Mouse (Mus musculus): Measurements from ENCODE around the gene Utrn.

The Utrn gene

DNA sequence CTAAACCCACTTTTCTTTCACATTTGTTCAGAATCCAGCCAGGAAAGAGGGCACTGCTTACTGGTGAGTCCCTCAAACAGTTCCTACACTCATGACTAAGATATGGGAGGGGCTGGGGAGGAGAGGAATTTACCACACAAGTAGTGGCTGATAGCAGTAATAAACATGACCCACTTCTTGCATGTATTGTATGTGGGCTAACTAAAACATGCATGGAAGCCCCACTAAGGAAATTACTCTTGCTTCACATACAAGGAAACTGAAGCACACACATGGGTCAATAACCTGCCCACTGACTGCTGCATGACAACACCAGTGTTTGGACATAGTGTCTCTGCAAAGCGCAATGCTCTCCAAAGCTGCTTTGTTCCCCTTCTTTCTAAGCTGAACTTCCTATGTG, 333.9 kb downstream of the Utrn start:
- DNase-seq (ENCODE audit: low spot score) = no peak

DNA sequence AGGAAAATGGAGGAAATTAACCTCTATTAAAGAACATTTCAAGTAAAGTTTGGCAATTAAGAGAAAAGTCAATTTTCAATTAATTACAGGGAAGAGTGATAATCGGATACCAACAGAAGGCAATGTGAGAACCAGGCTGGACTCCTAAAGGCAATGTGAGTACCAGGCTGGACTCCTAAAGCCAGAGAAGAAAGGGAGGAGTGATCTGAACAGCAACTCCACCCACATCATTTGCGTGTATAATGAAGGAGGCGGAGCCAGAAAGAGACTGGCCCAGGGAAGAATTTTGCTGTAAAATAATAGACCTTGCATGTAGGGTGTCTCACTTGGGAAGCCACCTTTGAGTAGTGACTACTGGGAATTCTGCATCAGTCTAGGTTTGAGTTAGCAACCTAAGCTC, 334.4 kb downstream of the Utrn start:
- no peak for DNase-seq (ENCODE audit: low spot score)

DNA sequence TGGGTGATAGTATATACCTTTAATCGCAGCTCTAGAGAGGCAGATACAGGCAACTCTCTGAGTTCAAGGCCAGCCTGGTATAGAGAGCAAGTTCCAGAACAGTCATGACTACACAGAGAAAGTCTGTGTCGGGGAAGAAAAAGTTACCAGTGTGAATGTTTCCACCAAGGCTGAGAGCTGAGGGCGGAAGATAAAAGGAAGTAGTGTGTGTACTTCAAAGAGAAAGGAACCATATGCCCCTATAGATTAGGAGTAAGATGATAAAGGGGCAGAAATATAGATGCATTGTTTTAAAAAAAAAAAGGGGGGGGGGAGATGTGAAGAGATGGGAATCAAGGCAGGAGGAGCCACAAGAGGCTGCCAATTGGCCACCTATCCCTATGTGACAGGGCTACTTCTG, 334.9 kb downstream of the Utrn start:
- no peak for DNase-seq (ENCODE audit: low spot score)

DNA sequence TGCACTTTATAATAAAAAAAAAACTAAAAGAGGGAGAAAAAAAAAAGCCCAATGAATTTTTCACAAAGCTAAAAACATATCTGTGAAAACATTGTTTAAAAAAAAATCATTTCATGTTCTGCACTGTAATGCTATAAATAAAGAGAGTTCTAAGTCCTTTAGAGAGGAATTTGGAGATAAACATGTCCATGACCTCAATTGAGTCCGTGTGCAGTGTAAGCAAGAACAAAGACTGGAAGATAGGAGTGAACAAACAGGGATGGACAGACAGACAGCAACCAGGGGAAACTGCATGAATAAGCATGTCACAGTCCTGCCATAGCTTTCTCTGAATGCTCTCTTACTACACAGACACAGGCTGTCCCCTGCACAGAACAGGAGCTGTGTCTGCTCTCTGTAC, 347.1 kb downstream of the Utrn start:
- no peak for DNase-seq (ENCODE audit: low spot score)

DNA sequence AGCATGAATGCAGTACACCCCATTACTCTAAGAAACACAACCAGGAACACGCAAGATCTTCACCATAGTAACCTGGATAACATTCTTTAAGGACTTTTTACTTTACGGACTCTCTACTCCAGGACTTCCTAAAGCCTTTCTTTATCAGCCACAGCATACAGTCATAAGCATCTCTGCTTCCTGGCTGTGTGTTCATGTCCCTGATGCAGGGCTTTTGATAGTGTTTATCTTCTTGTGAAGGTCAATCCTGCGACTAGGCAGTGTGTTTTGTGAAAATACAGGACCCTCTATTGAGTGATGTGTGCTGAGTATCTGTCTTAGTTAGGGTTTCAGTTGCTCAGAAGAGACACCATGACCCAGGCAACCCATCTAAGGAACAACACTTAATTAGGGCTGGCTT, 351.0 kb downstream of the Utrn start:
- no peak for DNase-seq (ENCODE audit: low spot score)

DNA sequence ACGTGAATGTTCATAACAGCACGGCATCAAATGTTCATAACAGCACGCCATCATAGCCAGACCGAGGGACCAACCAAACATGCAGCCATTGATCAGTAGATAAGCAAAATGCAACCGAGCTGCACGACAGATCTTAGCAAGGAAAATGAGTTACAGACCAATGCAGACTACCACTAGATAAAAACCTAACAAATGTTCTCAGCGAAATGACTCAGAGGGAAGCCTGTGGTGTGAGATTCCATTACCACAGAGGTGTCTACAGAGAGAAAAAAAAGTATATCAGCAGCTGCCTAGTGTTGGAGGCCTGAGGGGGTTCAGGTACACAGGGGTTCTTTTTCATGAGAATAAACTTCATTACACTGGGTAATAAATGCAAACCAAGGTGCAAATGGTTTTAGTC, 363.6 kb downstream of the Utrn start:
- DNase-seq (ENCODE audit: low spot score) = no peak

GRCm38 (mm10) chr10:12500489-12500888, 368.7 kb downstream of the Utrn start:
- no peak for DNase-seq (ENCODE audit: low spot score)

DNA sequence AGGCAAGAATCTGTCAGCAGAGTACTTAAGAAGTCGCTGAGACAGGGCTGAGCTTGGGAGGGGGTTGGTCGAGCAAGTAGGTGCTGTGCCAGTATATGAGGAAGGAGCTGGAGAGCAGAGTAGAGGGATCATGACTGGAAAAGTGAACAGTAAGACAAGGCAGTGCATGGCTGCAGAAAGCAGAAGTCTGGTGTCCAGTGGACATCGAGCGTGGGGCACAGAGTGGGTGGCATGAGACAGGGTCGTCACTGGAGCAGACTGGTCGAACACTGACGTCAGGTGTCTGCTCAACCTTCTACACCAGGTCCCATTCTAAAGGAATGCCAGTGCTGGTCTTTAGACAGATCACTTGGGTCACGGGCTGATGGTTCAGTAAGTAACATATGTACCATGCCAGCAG, 371.6 kb downstream of the Utrn start:
- no peak for DNase-seq (ENCODE audit: low spot score)

GRCm38 (mm10) chr10:12489551-12490177, 379.5 kb downstream of the Utrn start:
- DNase-seq (ENCODE audit: low spot score) = no peak

DNA sequence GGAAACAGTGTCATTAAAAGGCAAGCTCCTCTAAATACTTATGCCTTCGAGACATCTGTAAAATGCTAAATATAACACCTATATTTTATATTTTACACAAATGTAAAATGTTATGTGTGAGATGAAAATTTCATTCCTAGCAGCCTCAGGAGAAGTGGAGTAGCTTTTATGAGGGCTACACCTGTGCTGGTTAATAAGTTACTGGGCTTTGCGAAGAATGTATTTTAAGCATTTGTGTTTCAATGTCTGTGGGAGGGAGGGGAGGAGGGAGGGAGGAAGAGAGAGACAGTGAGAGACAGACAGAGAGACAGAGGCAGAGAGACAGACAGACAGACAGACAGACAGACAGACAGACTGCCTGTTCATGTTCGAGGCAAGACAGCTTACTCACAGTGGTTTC, 380.6 kb downstream of the Utrn start:
- no peak for DNase-seq (ENCODE audit: low spot score)

GRCm38 (mm10) chr10:12488117-12488516, 381.0 kb downstream of the Utrn start:
- DNase-seq (ENCODE audit: low spot score) = no peak

GRCm38 (mm10) chr10:12483494-12483893, 385.7 kb downstream of the Utrn start:
- DNase-seq (ENCODE audit: low spot score) = no peak

GRCm38 (mm10) chr10:12482975-12483374, 386.2 kb downstream of the Utrn start:
- no peak for DNase-seq (ENCODE audit: low spot score)

DNA sequence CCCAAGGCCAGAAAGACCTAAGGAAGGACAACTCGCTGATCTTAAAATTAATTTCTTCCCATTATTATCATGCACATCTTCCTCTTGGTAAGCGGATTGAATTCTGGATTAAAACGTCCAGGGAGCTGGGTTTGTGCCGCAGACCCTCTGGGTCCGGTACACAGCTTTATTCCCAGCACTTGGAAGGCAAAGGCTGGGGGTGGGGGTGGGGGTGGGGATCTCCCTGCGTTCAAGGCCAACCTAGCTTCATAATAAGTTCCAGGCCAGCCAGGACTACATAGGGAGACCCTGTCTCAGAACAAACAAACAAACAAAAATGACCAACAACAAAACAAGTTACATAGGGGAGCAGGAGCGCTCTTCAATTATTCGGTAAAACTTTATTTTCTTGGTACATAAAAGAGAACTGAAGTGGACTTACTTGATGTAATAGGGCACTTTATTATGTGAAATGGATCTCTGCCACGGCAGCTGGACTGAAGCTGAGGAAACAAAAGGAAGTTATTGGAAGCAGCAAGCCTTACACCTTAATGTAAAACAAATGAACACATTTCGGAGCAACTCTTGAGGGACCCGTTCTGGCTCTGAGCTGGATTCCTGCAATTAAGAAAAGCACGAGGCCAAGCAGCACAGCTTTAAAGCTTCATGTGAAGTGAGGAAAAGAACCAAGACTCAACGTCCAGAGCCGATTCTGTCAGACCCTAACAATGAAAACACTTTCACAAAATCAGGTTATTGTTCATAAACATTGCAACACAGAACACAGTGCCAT, 394.1 kb downstream of the Utrn start:
- DNase-seq (ENCODE audit: low spot score) = no peak

GRCm38 (mm10) chr10:12469391-12470057, 399.6 kb downstream of the Utrn start:
- no peak for DNase-seq (ENCODE audit: low spot score)

DNA sequence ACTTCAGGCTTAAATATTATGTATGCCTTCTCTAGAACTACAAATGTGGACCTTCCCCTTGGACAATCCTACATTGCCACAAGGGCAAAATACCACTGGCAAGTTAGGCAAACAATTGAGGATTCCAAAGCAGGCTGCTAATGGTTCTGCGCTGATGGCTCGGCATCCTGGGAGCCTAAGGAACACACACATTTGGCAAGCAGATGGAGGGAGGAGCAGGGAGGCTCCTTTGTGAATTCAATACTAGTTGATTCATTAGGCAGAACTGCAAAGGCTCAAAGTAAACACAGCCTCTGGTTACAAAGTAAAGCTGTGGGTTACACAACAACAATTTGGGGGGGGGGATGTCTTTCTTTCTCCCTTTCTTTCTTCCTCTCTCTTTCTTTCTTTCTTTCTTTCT, 401.6 kb downstream of the Utrn start:
- no peak for DNase-seq (ENCODE audit: low spot score)

DNA sequence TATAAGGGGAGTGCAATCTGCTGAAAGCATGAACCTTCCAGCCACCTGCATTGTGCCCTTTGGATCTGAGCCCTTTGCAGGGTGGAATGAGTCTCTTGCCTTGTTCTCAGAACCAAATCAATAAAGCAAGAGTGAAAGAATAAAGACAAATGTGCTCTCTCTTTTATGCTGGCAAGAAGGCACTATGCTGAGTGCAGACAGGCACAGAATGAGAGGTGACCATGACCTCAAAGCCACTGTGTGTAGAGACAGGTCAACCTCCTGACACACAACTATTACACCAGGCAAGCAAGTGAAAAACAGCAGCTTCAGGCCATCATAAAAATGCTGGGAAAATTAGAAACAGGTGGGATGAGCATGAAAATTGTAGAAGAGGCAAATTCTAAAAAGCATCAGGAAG, 408.2 kb downstream of the Utrn start:
- no peak for DNase-seq (ENCODE audit: low spot score)

- DNase-seq (ENCODE audit: low spot score) = no peak
These were observed 412.3 kb downstream of the Utrn start for GRCm38 (mm10) chr10:12456867-12457266.

GRCm38 (mm10) chr10:12452641-12453040, 416.5 kb downstream of the Utrn start:
- DNase-seq (ENCODE audit: low spot score) = no peak

DNA sequence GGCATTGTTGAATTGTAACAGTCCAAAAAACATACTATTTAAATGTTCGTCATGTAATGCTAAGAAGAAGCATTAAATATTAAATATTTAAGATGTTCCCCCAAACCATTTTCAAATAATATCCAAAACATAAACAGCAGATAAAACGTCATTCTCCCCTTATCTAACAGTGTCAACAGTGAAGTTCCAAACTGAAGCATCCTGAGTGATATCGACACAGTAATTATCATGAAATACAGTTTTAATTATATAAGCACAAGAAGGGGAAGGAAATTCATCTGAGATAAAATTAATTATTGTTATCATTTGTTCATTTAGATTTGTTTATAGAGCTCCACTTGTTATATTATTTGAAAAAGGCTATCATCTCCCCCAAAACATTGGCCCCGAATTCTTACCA, 425.0 kb downstream of the Utrn start:
- DNase-seq (ENCODE audit: low spot score) = no peak

DNA sequence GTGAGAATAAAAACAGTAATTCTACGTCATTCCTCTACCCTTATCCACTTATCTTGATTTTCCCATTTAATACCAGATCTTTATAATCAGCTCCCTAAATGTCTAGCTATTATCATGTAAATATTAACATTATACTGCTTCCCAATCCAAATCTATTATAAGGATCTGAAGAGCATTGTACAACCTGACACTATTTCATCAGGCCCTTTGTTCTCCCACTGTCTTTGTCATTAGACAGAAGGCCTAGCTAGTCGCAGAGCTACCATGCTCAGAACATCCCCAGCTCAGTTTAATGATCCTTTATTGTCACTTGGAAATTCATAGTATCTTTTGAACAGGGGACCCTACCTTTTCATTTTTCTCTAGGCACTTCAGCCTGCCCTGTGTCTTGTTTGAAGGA, 436.0 kb downstream of the Utrn start:
- DNase-seq (ENCODE audit: low spot score) = no peak

GRCm38 (mm10) chr10:12430399-12430798, 438.8 kb downstream of the Utrn start:
- no peak for DNase-seq (ENCODE audit: low spot score)

DNA sequence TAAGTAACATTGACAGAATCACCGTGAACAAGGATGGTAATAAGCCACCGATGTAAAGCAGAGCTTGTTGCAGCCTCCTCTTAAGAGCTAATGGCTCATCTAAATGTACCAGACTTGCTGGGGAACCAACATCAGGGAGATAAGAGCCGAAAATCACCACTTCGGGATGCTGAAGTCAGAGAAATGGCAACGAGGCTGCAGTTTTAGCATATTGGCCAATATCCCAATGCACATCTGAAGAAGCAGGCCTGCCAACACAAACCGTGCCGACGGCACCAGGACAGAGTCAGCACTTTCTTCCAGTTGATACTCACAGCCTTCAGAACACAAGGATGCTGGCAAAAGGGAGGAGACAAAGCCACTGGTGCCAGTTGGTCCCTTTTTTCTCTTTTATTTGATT, 442.3 kb downstream of the Utrn start:
- peak; percentile 80 for DNase-seq (ENCODE audit: low spot score)

Measured in MN1 (cell line).